Mouse (Mus musculus): ENCODE data around the gene Atg2a. TPM values are rescaled to one million over a fixed set of nuclear protein-coding genes. Genes with fewer than 3 reads are reported as not detected.
A peak's percentile ranks its signal among the peaks of the same experiment; 100 is the strongest.

Atg2a gene
- polyA plus RNA-seq, 1 experiment from 2014 or later, result 4.8 TPM

GRCm38 (mm10) chr19:6302522-6302921 lies 61.1 kb downstream of the Atg2a start:
- no peaks in the 10 kb centered on the region for H3K9me3 ChIP-seq (ENCODE audit: control insufficient read depth, low read length)
- H3K36me3 ChIP-seq (ENCODE audit: control insufficient read depth, insufficient read depth, low read length), result peaks cover 13% of the 10 kb centered on the region
- no peak overlapping the region for H3K4me3 ChIP-seq (ENCODE audit: low read depth, low read length)
- no peak overlapping the region for H3K4me2 ChIP-seq (replicated peaks; ENCODE audit: low read depth)
- no peak for ATAC-seq (ENCODE audit: low FRiP score, low TSS enrichment)
- H3K27me3 ChIP-seq (ENCODE audit: control insufficient read depth, insufficient read depth, low read length), result no peaks in the 10 kb centered on the region
- no peak overlapping the region for H3K9ac ChIP-seq (ENCODE audit: low read length)
- 37% methylated on average over 4 of the region's 4 CpGs for WGBS
- DNase-seq (ENCODE audit: low spot score), result no peak
- no peak overlapping the region for H3K27ac ChIP-seq (replicated peaks)
- no peaks in the 10 kb centered on the region for H3K4me1 ChIP-seq (replicated peaks; ENCODE audit: control insufficient read depth, insufficient read depth)
- TF ChIP-seq CTCF (IDR thresholded peaks at IDR 0.05; ENCODE audit: low read depth), result no peak
- no peak for TF ChIP-seq EP300 (optimal IDR thresholded peaks at IDR 0.05)

GRCm38 (mm10) chr19:6303831-6304230 lies 62.4 kb downstream of the Atg2a start:
- Histone ChIP-seq H3K9me3 (ENCODE audit: control insufficient read depth, low read length) (no peaks in the 10 kb centered on the region), H3K27me3 (ENCODE audit: control insufficient read depth, insufficient read depth, low read length) (no peaks in the 10 kb centered on the region), H3K4me2 (replicated peaks; ENCODE audit: low read depth) (no peak overlapping the region), H3K9ac (ENCODE audit: low read length) (0 out of 2 replicates have a peak overlapping the region, but pooled peaks have one; percentile 9), H3K27ac (replicated peaks) (no peak overlapping the region), H3K36me3 (ENCODE audit: control insufficient read depth, insufficient read depth, low read length) (0 out of 2 replicates have a peak, but pooled peaks cover 2% of the 10 kb centered on the region), H3K4me1 (replicated peaks; ENCODE audit: control insufficient read depth, insufficient read depth) (no peaks in the 10 kb centered on the region), H3K4me3 (ENCODE audit: low read depth, low read length) (no peak overlapping the region)
- ATAC-seq (ENCODE audit: low FRiP score, low TSS enrichment), result no peak
- TF ChIP-seq CTCF (IDR thresholded peaks at IDR 0.05; ENCODE audit: low read depth) (no peak), EP300 (optimal IDR thresholded peaks at IDR 0.05) (no peak)
- DNase-seq (ENCODE audit: low spot score), result no peak
- WGBS, result 77% methylated on average over 6 of the region's 6 CpGs

- DNase-seq (ENCODE audit: low spot score), result peak; percentile 95
- H3K36me3 ChIP-seq (ENCODE audit: control insufficient read depth, insufficient read depth, low read length), result no peaks in the 10 kb centered on the region
- H3K9ac ChIP-seq (ENCODE audit: low read length), result no peak overlapping the region
- H3K9me3 ChIP-seq (ENCODE audit: control insufficient read depth, low read length), result no peaks in the 10 kb centered on the region
- H3K4me2 ChIP-seq (replicated peaks; ENCODE audit: low read depth), result no peak overlapping the region
- 19% methylated on average over 5 of the region's 5 CpGs for WGBS
- H3K4me3 ChIP-seq (ENCODE audit: low read depth, low read length), result no peak overlapping the region
- peak overlapping the region; percentile 36 for H3K27ac ChIP-seq (replicated peaks)
- no peaks in the 10 kb centered on the region for H3K27me3 ChIP-seq (ENCODE audit: control insufficient read depth, insufficient read depth, low read length)
- H3K4me1 ChIP-seq (replicated peaks; ENCODE audit: control insufficient read depth, insufficient read depth), result no peaks in the 10 kb centered on the region
- peak; percentile 53 for ATAC-seq (ENCODE audit: low FRiP score, low TSS enrichment)
- TF ChIP-seq CTCF (IDR thresholded peaks at IDR 0.05; ENCODE audit: low read depth), result peak; percentile 99
- no peak for TF ChIP-seq EP300 (optimal IDR thresholded peaks at IDR 0.05)
These were observed 63.5 kb downstream of the Atg2a start for GRCm38 (mm10) chr19:6304787-6305516.

- no peak for DNase-seq (ENCODE audit: low spot score)
- H3K27me3 ChIP-seq (ENCODE audit: control insufficient read depth, insufficient read depth, low read length), result no peaks in the 10 kb centered on the region
- H3K9me3 ChIP-seq (ENCODE audit: control insufficient read depth, low read length), result no peaks in the 10 kb centered on the region
- WGBS, result 50% methylated on average over 8 of the region's 8 CpGs
- no peaks in the 10 kb centered on the region for H3K4me1 ChIP-seq (replicated peaks; ENCODE audit: control insufficient read depth, insufficient read depth)
- peak overlapping the region; percentile 53 for H3K4me2 ChIP-seq (replicated peaks; ENCODE audit: low read depth)
- peaks cover 4% of the 10 kb centered on the region; the same call in 1 of the 2 replicates for H3K36me3 ChIP-seq (ENCODE audit: control insufficient read depth, insufficient read depth, low read length)
- TF ChIP-seq EP300 (optimal IDR thresholded peaks at IDR 0.05) (no peak), CTCF (IDR thresholded peaks at IDR 0.05; ENCODE audit: low read depth) (no peak)
- H3K9ac ChIP-seq (ENCODE audit: low read length), result peak overlapping the region; percentile 80
- no peak for ATAC-seq (ENCODE audit: low FRiP score, low TSS enrichment)
- H3K4me3 ChIP-seq (ENCODE audit: low read depth, low read length), result peak overlapping the region; percentile 62
- peak overlapping the region; percentile 86 for H3K27ac ChIP-seq (replicated peaks)
These were observed 64.1 kb downstream of the Atg2a start for GRCm38 (mm10) chr19:6305517-6306115.

GRCm38 (mm10) chr19:6306137-6306551 lies 64.7 kb downstream of the Atg2a start, which contains the start of gene Cdc42bpg:
Gene Cdc42bpg (plus strand): TSS chr19:6306456.
- peak; percentile 97 for DNase-seq (ENCODE audit: low spot score)
- WGBS, result 1% methylated on average over 33 of the region's 38 CpGs
- Histone ChIP-seq H3K9ac (ENCODE audit: low read length) (peak within 1 kb of the TSS; percentile 80), H3K4me2 (replicated peaks; ENCODE audit: low read depth) (peak within 1 kb of the TSS; percentile 53), H3K4me1 (replicated peaks; ENCODE audit: control insufficient read depth, insufficient read depth) (no peaks in the 10 kb centered on the region), H3K27ac (replicated peaks) (peak within 1 kb of the TSS; percentile 86), H3K9me3 (ENCODE audit: control insufficient read depth, low read length) (no peaks in the 10 kb centered on the region), H3K4me3 (ENCODE audit: low read depth, low read length) (peak within 1 kb of the TSS; percentile 62), H3K27me3 (ENCODE audit: control insufficient read depth, insufficient read depth, low read length) (no peaks in the 10 kb centered on the region), H3K36me3 (ENCODE audit: control insufficient read depth, insufficient read depth, low read length) (peaks cover 8% of the 10 kb centered on the region; the same call in 1 of the 2 replicates)
- no peak for TF ChIP-seq CTCF (IDR thresholded peaks at IDR 0.05; ENCODE audit: low read depth)
- TF ChIP-seq EP300 (optimal IDR thresholded peaks at IDR 0.05), result no peak
- peak; percentile 83 for ATAC-seq (ENCODE audit: low FRiP score, low TSS enrichment)

GRCm38 (mm10) chr19:6306586-6306985 lies 65.1 kb downstream of the Atg2a start:
- no peaks in the 10 kb centered on the region for H3K27me3 ChIP-seq (ENCODE audit: control insufficient read depth, insufficient read depth, low read length)
- peak overlapping the region; percentile 86 for H3K27ac ChIP-seq (replicated peaks)
- peaks cover 10% of the 10 kb centered on the region; the same call in 1 of the 2 replicates for H3K36me3 ChIP-seq (ENCODE audit: control insufficient read depth, insufficient read depth, low read length)
- H3K4me1 ChIP-seq (replicated peaks; ENCODE audit: control insufficient read depth, insufficient read depth), result no peaks in the 10 kb centered on the region
- H3K9me3 ChIP-seq (ENCODE audit: control insufficient read depth, low read length), result no peaks in the 10 kb centered on the region
- WGBS, result under 1% methylated on average over 29 of the region's 34 CpGs
- H3K9ac ChIP-seq (ENCODE audit: low read length), result peak overlapping the region; percentile 80
- ATAC-seq (ENCODE audit: low FRiP score, low TSS enrichment) (peak; percentile 72), DNase-seq (ENCODE audit: low spot score) (peak; percentile 94)
- TF ChIP-seq EP300 (optimal IDR thresholded peaks at IDR 0.05) (no peak), CTCF (IDR thresholded peaks at IDR 0.05; ENCODE audit: low read depth) (peak; percentile 86)
- peak overlapping the region; percentile 62 for H3K4me3 ChIP-seq (ENCODE audit: low read depth, low read length)
- H3K4me2 ChIP-seq (replicated peaks; ENCODE audit: low read depth), result peak overlapping the region; percentile 53

All from stomach, postnatal 0 days (tissue).